Mouse (Mus musculus) C2C12 (cell line): ENCODE results near the gene Mrgprf.

Source experiments
- CEBPB ChIP-seq: IDR thresholded peaks from one replicate; pipeline ENCODE4 v1.6.1; 2011; ENCODE audit warnings: low read depth, mild to moderate bottlenecking, control low read depth, moderate library complexity
- CTCF ChIP-seq: IDR thresholded peaks from one replicate; pipeline ENCODE4 v1.5.1; 2011; ENCODE audit not compliant: control insufficient read depth, insufficient read depth, insufficient read length
- FOSL1 ChIP-seq: IDR thresholded peaks from one replicate; pipeline ENCODE4 v1.8.0; 2011; ENCODE audit warnings: mild to moderate bottlenecking, low read length; ENCODE audit not compliant: poor library complexity, insufficient read depth, severe bottlenecking
- MYOD1 ChIP-seq: IDR thresholded peaks from one replicate; pipeline ENCODE4 v1.6.1; 2011; ENCODE audit warnings: low read depth; ENCODE audit not compliant: control insufficient read depth, insufficient read length
- USF1 ChIP-seq: IDR thresholded peaks from one replicate; pipeline ENCODE4 v1.6.1; 2011; ENCODE audit warnings: low read depth, mild to moderate bottlenecking, control low read depth, moderate library complexity

- no peak for TF ChIP-seq CTCF
- TF ChIP-seq USF1: no peak
- no peak for TF ChIP-seq CEBPB
- no peak for TF ChIP-seq FOSL1
- no peak for TF ChIP-seq MYOD1
These were observed 29.7 kb upstream of the Mrgprf start for GRCm38 (mm10) chr7:145270955-145271354.
